Mouse (Mus musculus) lung, adult 2 months (tissue): ENCODE measurements around the gene Slco3a1.

Experiments
- CTCF ChIP-seq: fragments of 200-500 bp; IDR thresholded peaks from 2 replicates; pipeline ENCODE4 v1.5.1; 2011; ENCODE audit warnings: mild to moderate bottlenecking, low read length, control low read depth; ENCODE audit not compliant: insufficient read depth
- POLR2A ChIP-seq: fragments of 200-500 bp; IDR thresholded peaks from 2 replicates; pipeline ENCODE4 v1.6.1; 2011; ENCODE audit warnings: low read depth, mild to moderate bottlenecking, control low read depth, low read length, borderline replicate concordance; ENCODE audit errors: extremely low read depth

DNA sequence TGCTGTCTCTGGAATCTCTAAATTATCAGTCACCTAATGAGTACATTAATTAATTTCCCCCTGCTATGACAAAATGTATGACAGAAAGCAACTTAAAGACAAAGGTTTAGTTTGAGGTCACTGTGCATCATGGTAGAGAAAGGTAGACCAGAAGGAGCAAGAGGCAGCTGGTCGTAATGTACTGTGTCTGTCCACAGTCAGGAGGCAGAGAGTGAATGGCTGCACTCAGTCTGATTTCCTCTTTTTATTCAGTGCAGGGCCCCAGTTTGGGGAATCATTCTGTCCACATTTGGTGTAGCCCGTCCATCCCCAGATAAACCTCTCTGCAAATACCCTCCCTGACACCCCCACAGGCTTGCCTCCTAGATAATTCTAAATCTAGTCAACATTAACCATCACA lies 68.9 kb downstream of the Slco3a1 start:
- TF ChIP-seq CTCF (no peak), POLR2A (no peak)
